Mouse (Mus musculus): ENCODE results near the gene Esyt1.

Esyt1 gene

GRCm38 (mm10) chr10:128536266-128536940, 10.7 kb upstream of the Esyt1 start:
- peak; percentile 95 for DNase-seq

DNA sequence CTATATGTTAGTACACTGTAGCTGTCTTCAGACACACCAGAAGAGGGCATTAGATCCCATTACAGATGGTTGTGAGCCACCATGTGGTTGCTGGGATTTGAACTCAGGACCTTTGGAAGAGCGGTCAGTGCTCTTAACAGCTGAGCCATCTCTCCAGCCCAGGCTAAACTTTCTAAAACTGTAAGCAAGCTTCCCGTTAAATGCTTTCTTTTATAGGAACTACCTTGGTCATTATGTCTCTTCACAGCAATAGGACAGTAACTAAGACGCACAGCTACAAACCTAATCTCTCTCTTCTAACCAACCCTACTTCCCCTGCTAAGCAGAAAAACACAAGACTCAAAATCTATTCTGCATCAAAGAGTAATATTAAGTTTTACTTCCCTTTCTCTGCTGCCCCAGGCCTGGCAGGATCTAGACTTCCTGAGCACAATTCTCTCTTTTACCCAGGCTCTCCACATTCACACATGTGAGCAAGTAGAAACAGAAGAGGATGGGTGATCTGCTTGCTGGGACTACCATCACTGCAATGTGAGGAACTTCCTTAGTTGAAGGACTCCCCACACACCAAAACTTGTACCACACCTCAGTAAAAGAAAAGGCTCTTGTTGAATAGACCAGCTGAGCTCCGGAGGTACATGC, 10.1 kb upstream of the Esyt1 start:
- no peak for DNase-seq

DNA sequence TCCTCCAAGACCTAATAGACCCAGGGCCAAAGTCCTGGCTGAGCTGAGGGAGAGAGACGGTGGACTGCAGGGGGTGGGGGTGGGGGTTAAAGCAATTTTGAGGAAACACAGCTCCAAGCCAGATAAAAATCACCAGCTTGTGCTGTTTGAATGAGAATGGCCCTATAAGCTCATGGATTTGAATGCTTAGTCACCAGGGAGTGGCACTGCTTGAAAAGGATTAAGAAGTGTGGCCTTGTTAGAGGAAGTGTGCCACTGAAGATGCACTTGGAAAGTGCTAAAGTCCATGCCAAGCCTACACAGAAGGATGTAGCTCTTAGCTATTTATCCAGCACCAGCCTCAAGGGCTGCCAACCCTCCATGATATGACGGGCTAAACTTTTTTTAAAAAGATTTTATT, 9.5 kb upstream of the Esyt1 start:
- DNase-seq, result no peak

GRCm38 (mm10) chr10:128526366-128527356, 990 bp upstream of the Esyt1 start:
- no peak for DNase-seq

- peak; percentile 35 for DNase-seq
Measured at GRCm38 (mm10) chr10:128524732-128525662, 674 bp downstream of the Esyt1 start.

DNA sequence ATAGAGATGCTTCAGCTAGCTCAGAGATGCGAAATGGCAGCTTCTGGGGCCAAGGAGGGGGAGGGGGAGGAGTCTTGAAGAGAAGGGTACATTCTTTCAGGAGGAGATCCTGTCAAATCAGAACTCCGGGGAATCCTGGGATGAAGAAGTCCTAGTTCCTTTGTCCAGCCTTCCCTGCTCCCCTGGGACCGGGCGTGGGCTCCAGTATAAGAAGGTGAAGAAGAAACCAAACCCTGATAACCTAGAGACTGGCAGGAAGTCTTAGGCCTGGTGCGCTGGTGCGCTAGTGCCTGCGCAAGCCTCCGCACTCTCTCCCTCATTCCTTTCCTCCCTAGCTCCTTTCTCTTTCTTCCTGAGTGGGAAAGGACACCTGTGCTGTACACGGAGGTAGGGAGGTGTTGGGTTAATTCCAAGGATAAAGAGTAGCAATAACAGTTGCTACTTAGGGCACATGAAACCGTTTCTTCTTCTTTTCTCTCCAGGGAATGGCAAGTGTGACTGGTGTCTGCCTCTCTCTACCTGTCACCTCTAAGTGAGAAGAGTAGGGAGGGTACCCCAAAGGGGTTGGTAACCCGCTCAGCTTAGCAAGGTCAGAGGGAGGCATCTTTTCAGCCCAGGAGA, 1.4 kb downstream of the Esyt1 start:
- DNase-seq, result no peak

DNA sequence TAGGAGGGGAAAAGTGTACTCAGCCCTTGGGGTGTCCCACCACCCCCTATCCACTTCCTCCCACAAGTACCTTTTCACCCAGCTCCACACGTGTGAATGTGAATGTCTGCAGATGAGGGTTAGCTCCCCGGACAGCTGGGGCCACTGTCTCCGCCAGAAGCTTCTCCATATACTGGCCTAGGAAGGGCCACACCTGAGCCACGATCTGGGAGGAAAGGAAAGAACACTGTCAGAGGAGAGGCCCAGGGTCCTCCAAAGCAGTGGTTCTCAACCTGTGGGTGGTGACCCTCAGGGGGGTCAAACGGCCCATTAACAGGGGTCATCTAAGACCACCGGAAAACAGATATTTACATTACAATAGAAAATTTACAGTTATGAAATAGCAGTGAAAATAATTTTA, 3.3 kb downstream of the Esyt1 start:
- no peak for DNase-seq

DNA sequence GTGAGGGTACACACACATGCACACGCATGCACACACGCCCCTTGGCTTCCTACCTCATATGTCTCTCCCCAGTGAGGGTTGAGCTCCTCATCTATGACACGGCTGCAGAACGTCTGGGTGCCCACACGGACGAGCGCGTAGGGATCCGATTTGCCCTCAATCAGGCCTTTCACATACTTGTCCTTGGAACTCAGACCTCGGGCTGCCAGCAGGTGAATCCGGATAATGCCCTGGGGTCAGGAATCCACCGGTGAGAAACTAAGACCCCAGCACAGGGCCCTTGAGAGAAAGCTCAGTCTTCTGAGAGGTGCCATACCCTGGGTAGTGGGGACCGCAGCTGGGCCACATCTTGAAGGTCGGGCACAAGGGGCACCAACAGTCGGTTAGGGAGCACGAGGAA, 5.1 kb downstream of the Esyt1 start:
- DNase-seq, result no peak

GRCm38 (mm10) chr10:128518833-128519232, 6.8 kb downstream of the Esyt1 start:
- DNase-seq, result peak; percentile 62

- DNase-seq, result no peak
Measured at GRCm38 (mm10) chr10:128516677-128517076, 9.0 kb downstream of the Esyt1 start.

DNA sequence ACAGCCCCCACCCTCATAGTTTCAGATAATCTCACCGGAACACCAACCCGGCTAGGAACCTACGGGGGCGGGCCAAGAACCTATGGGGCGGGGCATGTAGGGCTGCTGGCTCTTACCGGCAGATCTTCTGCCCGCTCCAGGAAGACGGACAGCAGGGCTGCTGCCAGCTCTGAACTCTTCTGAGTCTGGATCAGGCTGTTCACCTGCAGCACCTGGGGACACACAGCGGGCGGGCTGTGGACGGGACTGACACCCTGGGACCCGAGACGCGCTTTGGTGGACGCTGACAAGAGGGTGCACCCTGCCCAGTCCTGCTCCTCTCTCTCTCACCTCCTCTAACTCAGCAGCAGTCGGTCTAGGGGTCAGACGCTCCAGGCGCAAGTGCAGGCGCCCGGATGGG, 9.6 kb downstream of the Esyt1 start:
- DNase-seq, result no peak

- no peak for DNase-seq
Measured at GRCm38 (mm10) chr10:128515044-128515443, 10.6 kb downstream of the Esyt1 start.

GRCm38 (mm10) chr10:128511761-128512160, 13.9 kb downstream of the Esyt1 start:
- DNase-seq, result no peak

- DNase-seq, result no peak
Measured at GRCm38 (mm10) chr10:128511189-128511588, 14.5 kb downstream of the Esyt1 start.

DNA sequence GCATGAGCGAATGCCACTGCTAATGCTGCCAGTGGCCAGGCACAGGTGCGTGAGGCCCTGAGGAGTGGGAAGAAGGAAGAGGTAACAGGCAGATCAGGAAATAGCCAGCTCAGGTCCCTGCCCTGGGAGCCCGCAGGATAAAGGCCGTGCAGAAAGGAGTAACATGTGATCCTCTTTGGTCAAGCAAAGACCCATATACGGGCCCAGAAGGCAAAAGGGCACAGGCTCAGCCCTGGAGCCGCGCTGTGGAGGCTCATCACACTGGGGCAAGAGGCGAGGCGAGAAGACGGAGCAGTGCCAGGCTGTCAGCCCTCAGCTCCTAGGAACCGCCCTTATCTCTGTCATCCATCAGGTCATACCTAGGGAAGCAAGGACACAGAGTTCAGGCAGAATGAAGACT, 15.4 kb downstream of the Esyt1 start:
- no peak for DNase-seq

DNA sequence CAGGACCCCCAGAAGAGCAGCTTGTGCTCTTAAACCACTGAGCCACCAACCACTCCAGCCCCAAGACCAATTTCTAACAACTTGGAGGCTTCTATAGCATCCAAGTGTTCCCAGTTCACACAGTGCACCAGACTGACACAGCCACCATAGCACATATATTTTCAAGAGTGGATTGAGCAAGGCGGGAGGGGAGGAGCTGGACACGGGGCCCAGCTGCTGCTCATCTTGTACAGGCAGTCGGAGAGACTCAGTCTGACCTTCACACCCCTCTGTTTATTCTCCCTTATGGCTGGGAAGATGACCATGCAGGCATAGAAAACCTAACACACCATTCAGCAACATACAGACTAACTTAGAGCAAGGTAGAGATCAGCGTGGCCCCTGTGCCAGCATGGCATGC, 15.8 kb downstream of the Esyt1 start:
- no peak for DNase-seq

- no peak for DNase-seq
Measured at GRCm38 (mm10) chr10:128509203-128509602, 16.5 kb downstream of the Esyt1 start.

DNA sequence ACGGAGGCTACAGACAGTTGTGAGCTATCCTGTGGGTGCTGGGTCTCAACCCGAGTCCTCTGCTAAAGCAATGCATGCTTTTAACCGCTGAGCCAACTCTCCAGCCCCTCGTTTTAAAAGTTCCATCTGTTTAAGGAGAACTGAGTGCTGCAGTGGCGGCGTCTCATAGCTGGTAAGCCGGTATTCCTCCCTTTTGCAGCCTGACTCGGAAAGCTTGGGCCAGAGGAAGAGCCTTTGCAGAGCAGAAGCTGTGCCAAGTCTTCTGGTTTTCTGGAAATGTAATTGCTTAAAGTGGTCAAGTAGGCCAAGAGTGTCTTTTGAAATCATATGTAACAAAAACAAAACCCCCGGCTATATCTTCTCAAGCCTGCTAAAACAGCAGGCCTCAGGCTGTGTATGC, 17.4 kb downstream of the Esyt1 start:
- no peak for DNase-seq

- DNase-seq, result no peak
Measured at GRCm38 (mm10) chr10:128505974-128506373, 19.7 kb downstream of the Esyt1 start.

- DNase-seq, result peak; percentile 58
Measured at GRCm38 (mm10) chr10:128505371-128505667, 20.4 kb downstream of the Esyt1 start.

GRCm38 (mm10) chr10:128504641-128505370, 20.9 kb downstream of the Esyt1 start:
- DNase-seq, result no peak
